Mouse (Mus musculus): ENCODE data around the gene Fgf2. TPM values are rescaled to one million over a fixed set of nuclear protein-coding genes. Genes with fewer than 3 reads are reported as not detected.

The Fgf2 gene
- 1 to 10 TPM; 2.8 to 8.0 TPM for total RNA-seq (2021)
- long read RNA-seq, experiment 1, partial matches to known transcripts: 0 of 4 reads
- long read RNA-seq, experiment 1, other reads (novel, unspliced or antisense): 4 of 4 reads
- long read RNA-seq, experiment 2, full-length matches to known transcripts: 2 of 3 reads
- long read RNA-seq, experiment 2, partial matches to known transcripts: 0 of 3 reads
- long read RNA-seq, experiment 2, other reads (novel, unspliced or antisense): 1 of 3 reads

DNA sequence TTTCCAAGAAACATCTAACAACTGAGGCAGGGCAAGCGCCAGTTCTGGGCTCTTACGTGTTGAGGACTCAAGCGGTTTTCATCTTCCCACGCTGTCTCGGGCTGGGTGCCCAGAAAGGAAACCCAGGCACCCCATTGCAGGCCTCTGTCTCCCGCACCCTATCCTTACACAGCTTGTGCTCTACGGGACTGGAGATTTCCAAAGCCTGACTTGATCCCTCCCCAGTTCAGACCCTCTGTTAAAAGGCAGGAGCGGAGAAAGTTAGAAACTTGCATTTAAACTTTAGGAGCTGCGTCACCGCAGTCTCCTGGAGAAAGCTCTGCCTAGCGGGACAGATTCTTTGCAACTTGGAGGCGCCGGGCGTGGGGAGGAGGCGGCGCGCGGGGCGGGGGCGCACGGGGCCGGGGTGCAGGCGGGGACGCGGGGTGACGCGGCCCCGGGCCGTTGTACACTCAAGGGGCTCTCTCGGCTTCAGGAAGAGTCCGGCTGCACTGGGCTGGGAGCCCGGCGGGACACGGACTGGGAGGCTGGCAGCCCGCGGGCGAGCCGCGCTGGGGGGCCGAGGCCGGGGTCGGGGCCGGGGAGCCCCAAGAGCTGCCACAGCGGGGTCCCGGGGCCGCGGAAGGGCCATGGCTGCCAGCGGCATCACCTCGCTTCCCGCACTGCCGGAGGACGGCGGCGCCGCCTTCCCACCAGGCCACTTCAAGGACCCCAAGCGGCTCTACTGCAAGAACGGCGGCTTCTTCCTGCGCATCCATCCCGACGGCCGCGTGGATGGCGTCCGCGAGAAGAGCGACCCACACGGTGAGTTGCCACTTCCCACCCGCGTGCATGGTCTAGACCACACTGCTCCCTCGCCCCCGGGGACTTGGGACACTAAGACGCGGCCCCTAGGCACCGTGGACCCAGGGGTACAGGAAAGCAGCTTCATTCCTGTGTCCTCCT is at the start of gene Fgf2:
Gene Fgf2, plus strand, starts transcription at position 126 of the 945 bp plus-strand sequence.
- DNase-seq (ENCODE audit: low spot score in 2 of 2): peak; percentile 34 to 39

DNA sequence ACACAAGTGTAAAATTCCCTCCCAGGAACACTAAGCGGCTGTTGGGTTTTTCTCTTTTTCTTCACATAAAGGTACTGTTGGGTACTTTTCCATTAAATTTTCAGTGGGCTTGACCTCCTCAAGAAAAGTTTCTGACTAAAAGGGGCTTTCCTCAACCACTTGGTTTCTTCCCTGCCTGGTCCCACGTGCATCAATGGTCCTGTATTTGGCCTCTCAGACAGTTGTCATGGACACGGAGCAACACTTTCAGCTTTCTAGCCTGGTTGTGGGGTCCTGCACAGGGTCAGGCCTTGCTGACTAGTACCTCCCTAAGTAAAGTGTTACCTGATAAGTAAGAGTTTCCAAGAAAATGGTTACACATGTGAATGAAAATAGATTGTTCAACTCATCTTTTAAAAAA is 48.7 kb upstream of the Fgf2 start:
- DNase-seq (ENCODE audit: low spot score in 2 of 2): no peak

DNA sequence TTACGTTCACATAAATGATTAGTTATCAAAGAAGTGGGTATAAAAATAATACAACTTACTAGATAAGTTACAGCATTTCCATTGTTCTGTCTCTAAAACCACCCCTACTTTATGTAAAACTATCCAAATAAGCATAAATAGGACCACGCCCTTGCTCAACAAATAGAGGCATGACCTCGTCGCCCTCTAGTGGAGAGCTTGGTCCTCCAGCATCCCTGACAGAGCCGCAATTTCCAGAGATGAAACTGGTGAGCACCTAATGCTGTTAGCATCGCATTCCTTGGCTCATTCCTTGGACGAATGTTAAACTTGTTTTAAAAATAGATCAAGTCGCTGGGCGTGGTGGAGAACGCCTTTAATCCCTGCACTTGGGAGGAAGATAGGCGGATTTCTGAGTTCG is 45.5 kb upstream of the Fgf2 start:
- peak; percentile 26 to 31 for DNase-seq (ENCODE audit: low spot score in 2 of 2)

DNA sequence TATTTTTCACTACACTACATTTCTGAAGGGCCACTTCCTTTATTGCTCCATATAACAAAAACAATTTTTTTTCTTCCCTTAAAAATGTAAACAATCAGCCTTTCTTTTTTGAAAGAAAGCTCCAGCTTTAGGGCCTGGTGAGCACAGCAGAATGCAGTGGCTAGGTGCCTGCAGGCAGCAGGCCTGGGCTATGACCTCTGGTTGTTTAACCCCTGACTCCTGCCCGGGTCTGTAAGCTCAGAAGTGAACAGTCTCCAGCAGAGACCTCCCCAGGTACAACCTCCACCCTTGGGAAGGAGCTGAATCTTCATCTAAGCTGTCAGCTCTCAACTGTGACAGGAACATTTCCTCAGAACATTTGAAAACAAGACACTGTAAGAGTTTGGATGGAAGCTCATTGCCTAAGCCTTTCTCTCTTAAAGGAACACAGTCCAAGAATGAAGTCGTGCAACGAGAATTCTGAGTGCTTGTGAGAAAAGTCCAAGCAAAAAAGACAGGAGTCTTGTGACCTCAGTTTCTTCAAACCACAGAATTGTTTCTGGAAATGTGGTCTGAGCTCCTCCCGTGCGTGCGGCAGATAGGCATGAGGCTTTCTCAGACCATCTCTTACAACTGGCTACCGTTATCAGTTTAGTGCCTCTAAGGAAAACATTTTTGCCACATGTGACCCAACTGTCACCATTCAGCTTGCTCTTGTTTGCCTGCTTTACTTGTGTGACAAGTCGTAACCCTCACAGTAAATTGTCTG is 44.6 kb upstream of the Fgf2 start:
- no peak for DNase-seq (ENCODE audit: low spot score in 2 of 2)

- peak in 1 of 2 experiments; percentile 22 for DNase-seq (ENCODE audit: low spot score in 2 of 2)
Measured at GRCm38 (mm10) chr3:37311897-37312369, 36.2 kb upstream of the Fgf2 start.

GRCm38 (mm10) chr3:37312370-37312941 is 35.7 kb upstream of the Fgf2 start, which contains the start of the genes Bbs12 and Cetn4:
Gene Bbs12, plus strand, starts transcription at chr3:37312554.
Gene Cetn4, minus strand, starts transcription at chr3:37312708.
- DNase-seq (ENCODE audit: low spot score in 2 of 2): peak; percentile 97 to 99

- peak in 1 of 2 experiments; percentile 12 for DNase-seq (ENCODE audit: low spot score in 2 of 2)
Measured at GRCm38 (mm10) chr3:37313371-37313770, 34.8 kb upstream of the Fgf2 start.

- no peak for DNase-seq (ENCODE audit: low spot score in 2 of 2)
Measured at GRCm38 (mm10) chr3:37316233-37316632, 31.9 kb upstream of the Fgf2 start.

DNA sequence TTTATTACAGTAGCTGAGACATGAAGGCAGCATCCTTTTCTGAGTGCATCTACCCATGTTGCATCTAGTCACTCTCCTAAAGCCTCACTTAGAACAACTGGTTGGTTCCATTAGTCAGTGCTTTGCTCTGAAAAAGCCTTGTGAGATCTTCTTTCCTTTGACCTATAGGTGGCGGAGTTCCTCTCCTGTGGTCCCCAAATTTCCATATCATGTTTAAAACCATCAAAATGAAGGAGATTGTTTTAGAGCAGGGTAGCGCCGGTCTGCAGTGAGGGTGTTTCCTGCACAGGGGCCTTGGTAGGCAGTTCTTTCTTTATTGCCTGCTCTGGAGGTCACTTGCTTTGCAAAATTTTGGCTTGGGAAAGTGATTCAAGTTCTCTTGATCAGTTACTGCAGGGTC is 23.8 kb upstream of the Fgf2 start:
- no peak for DNase-seq (ENCODE audit: low spot score in 2 of 2)

DNA sequence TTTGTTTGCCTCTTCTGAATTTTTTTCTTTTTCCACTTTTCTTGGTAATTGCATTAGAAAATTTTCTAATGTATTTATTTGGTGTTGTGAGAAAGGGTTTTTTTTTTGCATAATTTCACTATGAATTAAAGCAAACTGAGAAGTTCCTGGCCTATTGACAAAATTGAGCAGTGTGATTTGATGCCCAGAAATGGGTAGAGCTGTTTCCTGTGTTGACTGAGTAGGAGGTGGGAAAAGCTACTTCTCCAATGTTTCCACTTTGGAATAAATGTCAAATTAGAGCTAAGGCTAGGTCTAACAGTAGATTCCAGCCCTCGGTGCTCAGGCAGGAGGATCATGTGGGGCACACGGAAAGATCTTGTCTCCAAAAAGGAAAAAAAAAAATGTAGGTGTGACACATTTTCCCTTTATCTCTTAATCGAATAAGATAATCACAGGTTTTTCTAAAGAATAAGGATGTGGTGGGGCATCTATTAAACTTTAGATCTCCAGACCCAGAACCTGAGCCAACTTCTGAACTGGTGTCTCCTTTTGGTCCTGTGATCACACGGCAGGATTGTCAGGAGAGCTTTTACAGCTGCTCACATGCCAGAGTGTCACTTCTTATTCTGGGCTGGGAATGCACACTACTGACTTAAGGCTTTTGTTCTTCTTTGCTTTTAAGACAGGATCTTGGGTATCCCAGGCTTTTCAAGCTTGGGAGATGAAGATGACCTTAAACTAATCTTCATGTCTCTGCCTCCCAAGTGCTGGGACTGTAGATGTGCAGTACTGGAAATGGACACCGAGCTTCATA is 22.6 kb upstream of the Fgf2 start:
- DNase-seq (ENCODE audit: low spot score in 2 of 2): no peak

DNA sequence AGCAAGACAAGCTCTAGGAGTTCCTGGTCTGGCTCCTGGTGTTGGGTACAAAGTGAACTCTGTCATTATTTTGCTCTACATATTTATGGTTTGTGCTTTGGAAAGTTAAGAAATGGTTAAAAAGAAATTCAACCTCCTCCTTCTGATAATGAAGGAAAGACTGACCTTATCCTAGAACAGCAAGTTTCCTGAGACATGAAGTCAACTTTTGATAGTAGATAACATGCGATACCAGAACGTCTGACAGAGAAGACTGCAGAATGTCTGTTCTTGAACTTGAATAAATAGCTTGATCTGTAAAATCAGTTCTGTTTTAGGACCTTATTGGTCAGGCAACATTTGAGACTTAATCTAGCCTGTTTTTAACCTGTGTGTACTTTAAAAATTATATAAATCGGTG is 21.5 kb upstream of the Fgf2 start:
- DNase-seq (ENCODE audit: low spot score in 2 of 2): no peak

- no peak for DNase-seq (ENCODE audit: low spot score in 2 of 2)
Measured at GRCm38 (mm10) chr3:37328489-37328888, 19.7 kb upstream of the Fgf2 start.

GRCm38 (mm10) chr3:37329963-37330362 is 18.2 kb upstream of the Fgf2 start:
- no peak for DNase-seq (ENCODE audit: low spot score in 2 of 2)

GRCm38 (mm10) chr3:37331999-37332449 is 16.1 kb upstream of the Fgf2 start:
- DNase-seq (ENCODE audit: low spot score in 2 of 2): no peak

DNA sequence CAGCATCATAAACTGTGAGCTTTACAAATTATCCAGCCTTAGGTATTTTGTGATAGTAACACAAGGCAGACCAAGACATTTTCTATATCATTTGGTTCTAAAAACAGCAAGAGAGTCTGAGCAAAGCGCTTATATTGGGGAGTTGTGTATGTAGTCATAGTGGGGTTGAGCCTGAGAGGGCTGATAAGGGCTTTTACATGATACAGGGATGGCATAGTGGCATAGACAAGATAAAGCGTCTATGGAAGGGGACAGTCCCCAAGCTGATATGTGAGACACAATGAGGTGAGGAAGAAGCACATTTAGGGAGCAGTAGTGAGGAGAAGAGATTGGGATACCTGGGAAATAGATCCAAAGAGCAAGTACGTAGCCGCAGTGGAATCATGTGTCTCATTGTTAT is 14.1 kb upstream of the Fgf2 start:
- DNase-seq (ENCODE audit: low spot score in 2 of 2): no peak

DNA sequence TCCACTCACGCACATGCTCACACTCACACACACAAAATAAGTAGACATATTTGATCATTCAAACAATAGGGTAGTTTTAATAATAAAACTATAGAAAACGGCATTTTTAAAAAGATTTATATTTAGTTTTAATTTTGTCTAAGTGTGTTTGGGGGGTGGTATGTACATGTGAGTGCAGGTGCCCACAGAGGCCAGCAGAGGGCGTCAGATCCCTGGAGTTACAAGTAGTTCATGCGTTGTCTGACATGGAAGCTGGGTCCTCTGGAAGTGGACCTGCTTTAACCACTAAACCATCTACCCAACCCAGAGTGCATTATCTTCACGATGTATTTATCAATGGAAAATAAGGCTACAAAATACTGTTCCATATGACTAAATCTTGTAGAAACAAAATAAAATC is 7.0 kb upstream of the Fgf2 start:
- DNase-seq (ENCODE audit: low spot score in 2 of 2): peak; percentile 17 to 53

DNA sequence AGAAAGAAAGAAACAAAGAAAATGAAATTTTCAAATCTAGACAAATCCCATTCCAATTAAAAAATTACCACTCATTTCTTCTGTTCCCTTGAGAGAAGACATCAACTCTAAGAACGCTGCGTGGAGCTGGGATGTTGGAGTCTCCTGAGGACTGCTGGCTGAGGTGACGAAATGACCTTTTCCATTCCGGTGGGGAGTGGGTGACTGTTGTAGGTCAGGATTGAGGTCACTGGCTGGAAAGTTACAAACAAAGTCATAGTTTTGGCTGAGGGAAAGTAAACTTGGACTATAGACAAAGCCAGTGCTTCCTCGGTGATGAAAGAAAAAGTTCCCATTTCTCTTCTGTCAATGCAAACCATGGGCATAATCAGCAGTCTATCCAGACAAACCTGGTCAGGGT is 5.3 kb upstream of the Fgf2 start:
- no peak for DNase-seq (ENCODE audit: low spot score in 2 of 2)

- no peak for DNase-seq (ENCODE audit: low spot score in 2 of 2)
Measured at GRCm38 (mm10) chr3:37347671-37348070, 475 bp upstream of the Fgf2 start.

- no peak for DNase-seq (ENCODE audit: low spot score in 2 of 2)
Measured at GRCm38 (mm10) chr3:37349166-37349548, 1.0 kb downstream of the Fgf2 start.

DNA sequence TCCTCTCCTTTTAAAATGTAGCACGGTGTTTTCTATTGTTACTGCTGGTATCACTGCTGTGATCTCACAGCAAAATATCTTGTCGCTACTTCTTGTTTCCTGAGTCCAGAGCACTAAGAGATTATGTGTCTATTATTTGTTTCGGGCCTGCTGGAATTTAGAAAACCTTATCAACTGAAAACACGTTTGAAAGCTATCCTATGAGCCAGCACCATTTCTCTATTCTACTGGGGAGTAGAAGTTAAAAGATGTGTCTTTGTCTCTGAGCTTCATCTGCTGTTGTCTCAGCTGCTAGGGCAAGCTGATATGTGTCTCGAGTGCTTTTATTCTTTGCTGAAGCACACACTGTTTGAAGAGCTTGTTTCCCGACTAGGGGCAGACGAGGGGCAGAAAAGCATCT is 2.2 kb downstream of the Fgf2 start:
- DNase-seq (ENCODE audit: low spot score in 2 of 2): no peak
